Mouse (Mus musculus): ENCODE measurements around the gene Leng1. TPM values are rescaled to one million over a fixed set of nuclear protein-coding genes. Genes with fewer than 3 reads are reported as not detected.
"Not testable (repeated sequence)": the region's sequence is repeated elsewhere in the genome, so short reads cannot be mapped to it uniquely, and the experiment has no call there.

Leng1 gene
- 1 to 10 TPM; 4.2 to 4.3 TPM for total RNA-seq (2021)
- long read RNA-seq, experiment 1, transcript Leng1-201 (4 exons, 2,222 nt) = major isoform, 16 of 17 reads
- long read RNA-seq, experiment 1, partial matches to known transcripts = 0 of 17 reads
- long read RNA-seq, experiment 1, other reads (novel, unspliced or antisense) = 1 of 17 reads
- long read RNA-seq, experiment 2, transcript Leng1-201 (4 exons, 2,222 nt) = major isoform, 19 of 21 reads
- long read RNA-seq, experiment 2, partial matches to known transcripts = 0 of 21 reads
- long read RNA-seq, experiment 2, other reads (novel, unspliced or antisense) = 2 of 21 reads

GRCm38 (mm10) chr7:3665215-3666114, at the start of gene Leng1:
Gene Leng1 (minus strand): TSS chr7:3665840.
- DNase-seq = peak; percentile 97

DNA sequence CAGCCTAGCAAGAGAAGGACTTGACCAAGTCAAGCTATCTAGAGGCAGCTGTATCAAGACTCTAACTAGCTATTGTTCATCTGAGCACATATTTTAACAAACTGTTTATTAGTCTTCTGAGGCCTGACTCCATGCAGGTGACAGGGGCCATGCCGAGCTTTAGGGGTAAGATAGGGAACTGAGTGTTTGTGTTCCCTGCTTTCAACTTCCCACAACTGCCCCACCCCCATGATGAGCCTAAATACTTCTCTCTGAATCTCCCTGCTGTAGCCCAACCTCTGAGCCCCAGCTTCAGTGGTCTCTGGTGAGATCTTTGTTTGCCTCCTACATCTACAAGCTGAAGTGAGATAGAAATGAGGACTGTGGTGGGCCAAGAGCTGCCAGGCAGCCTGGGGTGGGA, 49.6 kb upstream of the Leng1 start:
- DNase-seq = no peak

- DNase-seq = no peak
Measured at GRCm38 (mm10) chr7:3712264-3712942, 46.8 kb upstream of the Leng1 start.

GRCm38 (mm10) chr7:3709000-3709399, 43.4 kb upstream of the Leng1 start:
- DNase-seq = no peak

GRCm38 (mm10) chr7:3708447-3708980, 42.9 kb upstream of the Leng1 start:
- not testable (repeated sequence) for DNase-seq

GRCm38 (mm10) chr7:3707568-3708413, 42.2 kb upstream of the Leng1 start:
- DNase-seq = no peak

- DNase-seq = no peak
Measured at GRCm38 (mm10) chr7:3707027-3707426, 41.4 kb upstream of the Leng1 start.

DNA sequence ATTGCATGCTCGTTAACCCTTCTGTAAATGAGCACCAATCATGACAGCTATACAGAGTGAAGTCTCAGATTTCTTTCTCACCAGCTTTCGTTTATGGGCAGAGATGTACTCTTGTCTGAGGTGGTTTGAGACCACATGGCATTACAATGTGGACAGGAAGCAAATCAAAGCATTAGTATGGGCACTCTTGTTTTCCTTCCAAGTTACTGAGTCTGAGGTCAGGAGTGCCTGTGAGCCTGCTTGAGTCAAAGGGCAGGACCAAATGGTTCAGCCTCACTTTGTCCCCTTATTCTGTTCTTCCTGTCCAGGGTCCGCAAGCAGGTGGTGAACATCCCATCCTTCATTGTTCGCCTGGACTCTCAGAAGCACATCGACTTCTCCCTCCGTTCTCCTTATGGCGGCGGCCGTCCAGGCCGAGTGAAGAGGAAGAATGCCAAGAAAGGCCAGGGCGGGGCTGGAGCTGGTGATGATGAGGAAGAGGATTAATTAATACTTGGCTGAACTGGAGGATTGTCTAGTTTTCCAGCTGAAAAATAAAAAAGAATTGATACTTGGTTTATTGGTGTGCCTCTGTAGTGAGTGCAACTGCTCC, 40.8 kb upstream of the Leng1 start:
- no peak for DNase-seq

- no peak for DNase-seq
Measured at GRCm38 (mm10) chr7:3705911-3706310, 40.3 kb upstream of the Leng1 start.

DNA sequence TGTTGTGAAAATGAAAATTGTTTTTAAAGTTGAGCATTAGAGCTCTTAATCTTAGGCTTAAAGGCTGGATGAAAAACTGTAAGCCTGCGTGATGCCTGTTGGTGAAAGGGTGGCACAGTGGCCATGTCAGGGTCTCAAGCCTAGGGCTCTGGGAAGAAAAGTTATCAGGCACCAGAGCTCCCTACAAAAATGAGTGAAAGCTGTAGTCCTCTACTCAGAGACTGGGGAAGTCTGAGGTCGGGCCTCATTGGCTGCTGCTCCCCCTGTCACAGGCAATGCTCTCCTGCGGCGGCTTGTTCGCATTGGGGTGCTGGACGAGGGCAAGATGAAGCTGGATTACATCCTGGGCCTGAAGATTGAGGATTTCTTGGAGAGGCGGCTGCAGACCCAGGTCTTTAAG, 39.8 kb upstream of the Leng1 start:
- DNase-seq = not testable (repeated sequence)

GRCm38 (mm10) chr7:3704475-3704874, 38.8 kb upstream of the Leng1 start:
- DNase-seq = no peak

DNA sequence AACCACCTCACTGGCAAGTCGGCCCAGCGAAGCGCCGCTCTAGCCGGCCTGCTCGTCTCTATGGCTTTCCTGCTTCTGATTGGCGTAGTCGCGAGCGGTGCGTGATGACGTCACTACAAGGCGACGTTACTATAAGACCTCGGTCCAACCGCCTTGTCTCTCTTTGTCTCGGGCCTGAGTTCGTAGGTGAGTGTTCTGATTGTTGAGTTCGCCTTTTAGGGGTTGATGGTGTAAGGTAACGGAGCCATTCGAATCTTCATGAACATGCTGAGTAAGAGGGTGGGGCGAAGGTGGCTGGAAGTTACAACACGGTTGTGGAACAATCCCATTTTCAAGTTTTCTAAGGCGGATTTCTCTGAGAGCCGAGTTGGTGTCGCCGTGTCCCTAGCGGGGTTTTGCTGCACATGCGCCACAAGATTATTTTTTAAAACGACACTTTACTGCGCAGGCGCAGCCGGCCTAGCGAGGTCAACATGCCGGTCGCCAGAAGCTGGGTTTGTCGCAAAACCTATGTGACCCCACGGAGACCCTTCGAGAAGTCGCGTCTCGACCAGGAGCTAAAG, 38.3 kb upstream of the Leng1 start, which contains the start of gene Rps9:
TSS of gene Rps9 (plus strand) at position 115 of the 563 bp plus-strand sequence.
- peak; percentile 93 for DNase-seq

- no peak for DNase-seq
Measured at GRCm38 (mm10) chr7:3703148-3703878, 37.7 kb upstream of the Leng1 start.

DNA sequence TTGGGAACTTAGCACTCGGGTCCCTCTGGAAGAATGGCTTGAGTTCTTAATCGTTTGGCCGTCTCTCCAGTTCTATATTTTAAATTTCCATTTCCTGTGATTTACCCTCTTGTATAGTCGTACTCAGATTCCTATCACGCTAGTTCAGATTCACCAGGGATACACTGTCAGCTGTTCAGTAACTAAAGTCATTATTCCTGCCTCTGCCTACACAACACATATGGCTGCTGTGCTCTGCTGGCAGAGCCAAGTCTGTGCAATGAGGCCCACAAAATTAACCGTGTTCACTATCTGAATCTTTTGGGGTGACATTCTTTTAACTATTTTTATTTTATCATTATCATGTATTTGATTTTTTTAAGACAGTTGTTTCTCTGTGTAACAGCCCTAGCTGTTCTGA, 32.8 kb upstream of the Leng1 start:
- no peak for DNase-seq

- DNase-seq = not testable (repeated sequence)
Measured at GRCm38 (mm10) chr7:3694949-3695305, 29.3 kb upstream of the Leng1 start.

DNA sequence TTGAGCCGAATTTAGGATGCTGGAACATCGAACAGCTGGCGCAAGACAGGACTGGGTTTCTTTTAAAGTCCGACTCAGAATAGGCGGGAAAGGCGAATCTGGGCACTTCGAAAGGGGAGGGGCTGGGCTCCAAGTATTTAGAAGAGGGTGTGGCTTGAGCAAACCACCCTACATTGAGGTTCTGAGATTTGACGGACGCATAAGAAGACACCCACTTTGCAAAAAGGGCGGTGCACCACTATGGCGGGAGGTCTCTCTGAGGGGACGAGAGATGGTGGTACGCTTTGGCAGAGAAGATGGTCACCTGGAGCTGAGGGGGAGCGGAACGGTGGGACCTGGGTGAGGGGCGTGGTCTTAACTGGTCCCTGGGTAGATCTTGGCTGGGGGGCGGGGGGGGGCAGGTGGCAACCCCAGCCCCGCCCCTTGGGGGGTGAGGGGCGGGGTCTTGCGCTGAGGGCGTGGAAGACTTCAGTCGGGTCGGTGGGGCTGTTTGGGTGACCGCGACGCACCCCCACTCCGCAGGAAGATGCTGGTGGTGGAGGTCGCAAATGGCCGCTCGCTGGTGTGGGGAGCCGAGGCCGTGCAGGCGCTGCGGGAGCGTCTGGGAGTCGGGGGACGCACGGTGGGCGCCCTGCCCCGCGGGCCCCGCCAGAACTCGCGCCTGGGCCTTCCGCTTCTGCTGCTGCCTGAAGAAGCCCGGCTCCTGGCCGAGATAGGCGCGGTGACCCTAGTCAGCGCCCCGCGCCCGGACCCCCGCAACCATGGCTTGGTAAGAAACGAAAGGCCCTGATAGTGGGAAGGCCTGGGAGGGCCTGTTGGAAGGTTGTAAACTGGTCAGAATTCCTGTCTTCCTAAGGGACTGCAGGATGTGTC, 28.7 kb upstream of the Leng1 start:
- peak; percentile 70 for DNase-seq

DNA sequence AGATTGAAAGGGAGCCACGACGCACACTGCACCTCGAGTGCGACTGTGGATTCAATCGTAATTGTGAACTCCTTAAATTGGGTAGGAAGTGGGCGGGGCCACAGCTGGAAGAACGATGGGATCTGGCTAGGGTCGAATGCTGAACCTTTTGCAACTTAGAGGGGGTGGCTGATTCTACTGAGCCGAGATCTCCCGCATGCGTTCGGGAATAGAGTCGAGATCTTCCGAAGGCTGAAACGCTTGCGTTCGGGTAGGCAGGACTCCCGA, 28.1 kb upstream of the Leng1 start:
- no peak for DNase-seq

- DNase-seq = peak; percentile 94
Measured at GRCm38 (mm10) chr7:3692987-3693808, 27.6 kb upstream of the Leng1 start, which contains the start of gene Mboat7. Gene Mboat7 (minus strand): TSS chr7:3693523.
